Mouse (Mus musculus) heart, embryonic 16.5 days (tissue): ENCODE results near the gene Nog. TPM values are rescaled to one million over a fixed set of nuclear protein-coding genes. Genes with fewer than 3 reads are reported as not detected.

ENCODE experiments used
- ATAC-seq: fragments of 200-750 bp; cut with Nextera tagmentation; replicated peaks from 2 replicates; pipeline ENCODE4 v1.8.0; 2017; ENCODE audit warnings: moderate number of reproducible peaks; ENCODE audit not compliant: insufficient read depth, low FRiP score; ENCODE audit errors: extremely low read depth
- H3K27ac ChIP-seq: fragments of 300-500 bp; sonication (generic); 2 replicates; pipeline ENCODE4 v1.5.1; 2014; ENCODE audit warnings: mild to moderate bottlenecking, low read length, control low read depth, moderate library complexity
- H3K27me3 ChIP-seq: fragments of 300-500 bp; sonication (generic); 2 replicates; pipeline ENCODE4 v1.6.1; 2014; ENCODE audit warnings: low read length, mixed read lengths; ENCODE audit not compliant: control insufficient read depth, insufficient read depth
- H3K36me3 ChIP-seq: fragments of 300-500 bp; sonication (generic); 2 replicates; pipeline ENCODE4 v1.6.1; 2014; ENCODE audit not compliant: control insufficient read depth, insufficient read depth
- H3K4me1 ChIP-seq: fragments of 300-500 bp; sonication (generic); 2 replicates; pipeline ENCODE4 v1.6.1; 2014; ENCODE audit warnings: low read length, mixed read lengths; ENCODE audit not compliant: control insufficient read depth, insufficient read depth
- H3K4me2 ChIP-seq: fragments of 300-500 bp; sonication (generic); 2 replicates; pipeline ENCODE4 v1.6.1; 2014; ENCODE audit warnings: low read depth, mild to moderate bottlenecking, control low read depth, low read length
- H3K4me3 ChIP-seq: fragments of 300-500 bp; sonication (generic); 2 replicates; pipeline ENCODE4 v1.5.1; 2014; ENCODE audit warnings: mild to moderate bottlenecking, control low read depth, low read length
- H3K9ac ChIP-seq: fragments of 300-500 bp; sonication (generic); 2 replicates; pipeline ENCODE4 v1.6.1; 2014; ENCODE audit warnings: low read length, control low read depth
- H3K9me3 ChIP-seq: fragments of 300-500 bp; sonication (generic); replicated peaks from 2 replicates; pipeline ENCODE4 v1.6.1; 2016; ENCODE audit warnings: low read length; ENCODE audit not compliant: control insufficient read depth
- WGBS: fragments of 180-500 bp; shearing (Covaris S2); extraction: QIAGEN DNeasy Blood & Tissue Kit; methylation state at CpG from one replicate; pipeline ENCODE4 v1.1.7; 2014; 5-methylcytosine and 5-hydroxymethylcytosine counted together
- polyA plus RNA-seq: library from polyadenylated mRNA; unstranded; fragments of >200 nt; fragmentation: Nextera tagmentation; extraction: Ambion mirVana; gene quantifications from 2 replicates; pipeline ENCODE4 v1.2.1, GENCODE M21; 2015

Nog gene
- polyA plus RNA-seq, 1 experiment from 2014 or later = 0.32 TPM

- H3K9ac ChIP-seq = peak overlapping the region; percentile 65
- H3K4me3 ChIP-seq = peak overlapping the region; percentile 59
- H3K9me3 ChIP-seq = no peaks in the 10 kb centered on the region
- H3K27me3 ChIP-seq = peaks cover 21% of the 10 kb centered on the region
- under 1% methylated on average over 39 of the region's 51 CpGs for WGBS
- peak overlapping the region; percentile 92 for H3K4me2 ChIP-seq
- peaks cover 18% of the 10 kb centered on the region for H3K4me1 ChIP-seq
- H3K36me3 ChIP-seq = no peaks in the 10 kb centered on the region
- ATAC-seq = peak; percentile 25; the same call in 1 of the 2 replicates
- H3K27ac ChIP-seq = peak overlapping the region; percentile 48
Measured at GRCm38 (mm10) chr11:89298285-89299010, 3.7 kb downstream of the Nog start.

- Histone ChIP-seq H3K27me3 (peaks cover 21% of the 10 kb centered on the region), H3K4me3 (peak overlapping the region; percentile 59; the same call in 1 of the 2 replicates), H3K9me3 (no peaks in the 10 kb centered on the region), H3K9ac (peak overlapping the region; percentile 65), H3K4me2 (peak overlapping the region; percentile 92), H3K4me1 (peaks cover 18% of the 10 kb centered on the region), H3K36me3 (no peaks in the 10 kb centered on the region), H3K27ac (no peak overlapping the region)
- ATAC-seq = no peak
- 35% methylated on average over 5 of the region's 5 CpGs for WGBS
Measured at GRCm38 (mm10) chr11:89297521-89297920, 4.6 kb downstream of the Nog start.

GRCm38 (mm10) chr11:89269809-89270361 is 32.2 kb downstream of the Nog start:
- Histone ChIP-seq H3K36me3 (no peaks in the 10 kb centered on the region), H3K27ac (no peak overlapping the region), H3K27me3 (no peaks in the 10 kb centered on the region), H3K9me3 (no peaks in the 10 kb centered on the region), H3K4me1 (peaks cover 9% of the 10 kb centered on the region), H3K4me2 (no peak overlapping the region), H3K9ac (no peak overlapping the region), H3K4me3 (no peak overlapping the region)
- 76% methylated on average over 13 of the region's 13 CpGs for WGBS
- no peak for ATAC-seq

- no peaks in the 10 kb centered on the region for H3K9me3 ChIP-seq
- no peak for ATAC-seq
- H3K27me3 ChIP-seq = no peaks in the 10 kb centered on the region
- 92% methylated on average over 3 of the region's 3 CpGs for WGBS
- H3K36me3 ChIP-seq = no peaks in the 10 kb centered on the region
- peaks cover 18% of the 10 kb centered on the region for H3K4me1 ChIP-seq
- H3K4me3 ChIP-seq = no peak overlapping the region
- H3K27ac ChIP-seq = no peak overlapping the region
- H3K9ac ChIP-seq = no peak overlapping the region
- H3K4me2 ChIP-seq = no peak overlapping the region
Measured at GRCm38 (mm10) chr11:89267520-89267919, 34.6 kb downstream of the Nog start.

- H3K4me2 ChIP-seq = no peak overlapping the region
- no peak overlapping the region for H3K9ac ChIP-seq
- H3K4me1 ChIP-seq = peaks cover 18% of the 10 kb centered on the region
- 63% methylated on average over 4 of the region's 4 CpGs for WGBS
- H3K36me3 ChIP-seq = no peaks in the 10 kb centered on the region
- no peaks in the 10 kb centered on the region for H3K27me3 ChIP-seq
- H3K4me3 ChIP-seq = no peak overlapping the region
- no peak for ATAC-seq
- no peaks in the 10 kb centered on the region for H3K9me3 ChIP-seq
- no peak overlapping the region for H3K27ac ChIP-seq
Measured at GRCm38 (mm10) chr11:89265080-89265479, 37.1 kb downstream of the Nog start.

- Histone ChIP-seq H3K4me2 (no peak overlapping the region), H3K9ac (no peak overlapping the region), H3K36me3 (no peaks in the 10 kb centered on the region), H3K27ac (no peak overlapping the region), H3K4me1 (peaks cover 9% of the 10 kb centered on the region), H3K4me3 (no peak overlapping the region), H3K9me3 (no peaks in the 10 kb centered on the region), H3K27me3 (no peaks in the 10 kb centered on the region)
- 88% methylated on average over 7 of the region's 7 CpGs for WGBS
- ATAC-seq = no peak
Measured at GRCm38 (mm10) chr11:89259338-89259915, 42.7 kb downstream of the Nog start.

GRCm38 (mm10) chr11:89257893-89258292 is 44.2 kb downstream of the Nog start:
- WGBS = 41% methylated on average over 2 of the region's 2 CpGs
- H3K27ac ChIP-seq = no peak overlapping the region
- ATAC-seq = 0 out of 2 replicates have a peak, but pooled peaks have one; percentile 49
- H3K4me1 ChIP-seq = peaks cover 4% of the 10 kb centered on the region; the same call in 1 of the 2 replicates
- H3K36me3 ChIP-seq = no peaks in the 10 kb centered on the region
- no peaks in the 10 kb centered on the region for H3K27me3 ChIP-seq
- H3K9ac ChIP-seq = no peak overlapping the region
- H3K4me3 ChIP-seq = no peak overlapping the region
- H3K4me2 ChIP-seq = no peak overlapping the region
- H3K9me3 ChIP-seq = no peaks in the 10 kb centered on the region

- Histone ChIP-seq H3K4me2 (no peak overlapping the region), H3K36me3 (no peaks in the 10 kb centered on the region), H3K27ac (no peak overlapping the region), H3K9me3 (no peaks in the 10 kb centered on the region), H3K27me3 (no peaks in the 10 kb centered on the region), H3K4me3 (no peak overlapping the region), H3K4me1 (peaks cover 4% of the 10 kb centered on the region; the same call in 1 of the 2 replicates), H3K9ac (no peak overlapping the region)
- ATAC-seq = no peak
- 78% methylated on average over 13 of the region's 13 CpGs for WGBS
Measured at GRCm38 (mm10) chr11:89253973-89254372, 48.2 kb downstream of the Nog start.
